9 mouse cellular contexts compared by ENCODE assay signal in the genomic region with DNA sequence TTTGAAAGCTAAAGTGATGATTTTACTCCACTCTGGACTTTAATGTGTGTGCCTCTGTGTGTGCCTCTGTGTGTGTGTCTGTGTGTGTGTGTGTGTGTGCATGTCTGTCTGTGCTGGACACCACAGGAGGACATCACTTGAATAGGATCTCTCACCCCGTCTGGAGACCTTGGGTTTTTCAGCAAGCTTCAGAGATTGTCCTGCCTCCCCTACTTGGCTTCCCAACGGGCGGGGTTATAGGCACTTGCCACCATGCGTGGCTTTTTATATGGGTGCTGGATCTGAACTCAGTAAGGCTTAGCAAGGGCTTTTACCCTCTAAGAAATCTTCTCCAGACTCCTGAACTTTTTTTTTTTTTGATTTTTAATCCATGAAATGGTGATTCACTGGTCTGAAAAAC. TPM values are rescaled to one million over a fixed set of nuclear protein-coding genes. Genes with fewer than 3 reads are reported as not detected.
DNase-seq lines count a peak whose midpoint lies in the region; ATAC-seq and TF ChIP-seq lines count a peak whose summit lies in the region.
"Had no signal": no experiment of that assay in that cellular context is flagged by ENCODE, and none has a peak within 500 bp of the region (broad histone marks: within the 10 kb centered on the region; RNA-seq: fewer than 3 reads in every experiment).

No protein-coding gene starts in this region.

- H3K4me1 ChIP-seq in hindbrain, postnatal 0 days (ENCODE audit: insufficient read depth, low read length), result 0 out of 2 replicates have a peak, but pooled peaks cover 3% of the 10 kb centered on the region
- peaks cover 10% of the 10 kb centered on the region; the same call in 1 of the 2 replicates for H3K4me1 ChIP-seq in hindbrain, embryonic 13.5 days (replicated peaks)

- H3K27me3 ChIP-seq in hindbrain, postnatal 0 days (ENCODE audit: insufficient read depth, low read length), result no peaks in the 10 kb centered on the region
- no peaks in the 10 kb centered on the region for H3K27me3 ChIP-seq in hindbrain, embryonic 13.5 days

- H3K36me3 ChIP-seq in hindbrain, postnatal 0 days (ENCODE audit: insufficient read depth, low read length), result no peaks in the 10 kb centered on the region
- no peaks in the 10 kb centered on the region for H3K36me3 ChIP-seq in hindbrain, embryonic 13.5 days

- WGBS in hindbrain, postnatal 0 days, result 45% methylated on average over 4 of the region's 4 CpGs
- 43% methylated on average over 4 of the region's 4 CpGs for WGBS in hindbrain, embryonic 13.5 days

- no peaks in the 10 kb centered on the region for H3K9me3 ChIP-seq in hindbrain, postnatal 0 days (ENCODE audit: low read length)
- no peaks in the 10 kb centered on the region for H3K9me3 ChIP-seq in hindbrain, embryonic 13.5 days

- peak; percentile 12 for DNase-seq in adrenal gland, postnatal 10 days
- DNase-seq in adrenal gland, postnatal 25 days, result no peak
- no peak for DNase-seq in hindbrain, postnatal 0 days (ENCODE audit: low spot score)
- DNase-seq in thymus, adult 18-20 months, result peak; percentile 19 to 29
- no peak for DNase-seq in thymus, postnatal 25 days
- DNase-seq in thymus, postnatal 4 days, result peak; percentile 61
- no peak for DNase-seq in urinary bladder, postnatal 36 days (ENCODE audit: low spot score in 2 of 2)
- DNase-seq: forebrain, postnatal 0 days had no signal

- peak overlapping the region; percentile 34 for H3K4me2 ChIP-seq in hindbrain, postnatal 0 days (ENCODE audit: low read depth, low read length)
- no peak overlapping the region; the same call in 1 of the 2 replicates for H3K4me2 ChIP-seq in hindbrain, embryonic 13.5 days

- H3K4me3 ChIP-seq in hindbrain, postnatal 0 days (ENCODE audit: low read length), result no peak overlapping the region
- H3K4me3 ChIP-seq in hindbrain, embryonic 13.5 days, result no peak overlapping the region

- ATAC-seq in hindbrain, postnatal 0 days, result no peak
- no peak for ATAC-seq in hindbrain, embryonic 13.5 days (ENCODE audit: low FRiP score)
- ATAC-seq: forebrain, postnatal 0 days had no signal

- no peak for TF ChIP-seq CTCF in hindbrain, postnatal 0 days (IDR thresholded peaks at IDR 0.05; ENCODE audit: low read depth)

- no peak overlapping the region for H3K9ac ChIP-seq in hindbrain, postnatal 0 days (replicated peaks; ENCODE audit: low read length)
- H3K9ac ChIP-seq in hindbrain, embryonic 13.5 days, result no peak overlapping the region
- H3K9ac ChIP-seq: forebrain, postnatal 0 days had no signal

- no peak overlapping the region for H3K27ac ChIP-seq in hindbrain, postnatal 0 days
- no peak overlapping the region for H3K27ac ChIP-seq in hindbrain, embryonic 13.5 days

RNA-seq across cellular contexts. Expression of a gene that starts 23.5 kb away (rescaled TPM):
- total RNA-seq in adrenal gland, postnatal 10 days (2021), result 10 to 100 TPM; 22.6 to 29.4 TPM
- 36.4 and 37.6 TPM in 2 replicates for total RNA-seq in adrenal gland, postnatal 25 days (2021)
- total RNA-seq in hindbrain, postnatal 0 days (2014; rRNA removed), result 13.1 and 16.6 TPM in 2 replicates
- polyA plus RNA-seq in hindbrain, postnatal 0 days (2015; fragmentation: Nextera tagmentation; extraction: Ambion mirVana), result 11.0 and 11.4 TPM in 2 replicates
- 19.6 and 20.4 TPM in 2 replicates for polyA plus RNA-seq in hindbrain, embryonic 13.5 days (2015; fragmentation: Nextera tagmentation; extraction: Ambion mirVana)

Comparison
In these comparisons a context has a peak if more than half of its experiments do, and no peak if none do; other contexts are left out.
1. DNase-seq: peak in adrenal gland, postnatal 10 days (single experiment), thymus, adult 18-20 months (2 of 2) and thymus, postnatal 4 days (single experiment); none in adrenal gland, postnatal 25 days (single experiment), hindbrain, postnatal 0 days (single experiment), thymus, postnatal 25 days (single experiment) and urinary bladder, postnatal 36 days (0 of 2).